Mouse (Mus musculus) layer of hippocampus, adult 8-10 months (tissue): ENCODE measurements at regions not wholly inside any gene's neighbourhood (a gene's known extent, or its start where the extent isn't known, plus 50 kb on each side); places are given as distances from the start of the nearest gene placed in this dataset.
"Not testable (repeated sequence)": the region's sequence is repeated elsewhere in the genome, so short reads cannot be mapped to it uniquely, and the experiment has no call there.

Source experiments
- DNase-seq, 2 experiments: peaks; one replicate each; pipeline ENCODE4 v3.0.0; 2022; ENCODE audit warnings: low spot score in 2 of 2

- DNase-seq = no peak
Observed at GRCm38 (mm10) chr14:45806726-45807280, 148.9 kb upstream of the Ddhd1 start.

- no peak for DNase-seq
Observed at GRCm38 (mm10) chr14:45807767-45808166, 149.8 kb upstream of the Ddhd1 start.

GRCm38 (mm10) chr14:45809491-45809890 is 151.5 kb upstream of the Ddhd1 start:
- no peak for DNase-seq

- DNase-seq = no peak
Observed at GRCm38 (mm10) chr14:45810101-45810500, 152.2 kb upstream of the Ddhd1 start.

GRCm38 (mm10) chr14:45810630-45811029 is 152.7 kb upstream of the Ddhd1 start:
- no peak for DNase-seq

GRCm38 (mm10) chr14:45815598-45815997 is 157.7 kb upstream of the Ddhd1 start:
- no peak for DNase-seq

- not testable (repeated sequence) for DNase-seq
Observed at GRCm38 (mm10) chr14:45816611-45817010, 158.7 kb upstream of the Ddhd1 start.

- DNase-seq = no peak
Observed at GRCm38 (mm10) chr14:45817756-45818155, 159.8 kb upstream of the Ddhd1 start.

GRCm38 (mm10) chr14:45824601-45825000 is 166.7 kb upstream of the Ddhd1 start:
- no peak for DNase-seq

- no peak for DNase-seq
Observed at GRCm38 (mm10) chr14:45826023-45826422, 168.1 kb upstream of the Ddhd1 start.

GRCm38 (mm10) chr14:45827096-45827495 is 169.2 kb upstream of the Ddhd1 start:
- DNase-seq = no peak

GRCm38 (mm10) chr14:45830457-45830856 is 172.5 kb upstream of the Ddhd1 start:
- no peak for DNase-seq

GRCm38 (mm10) chr14:45837039-45837438 is 179.1 kb upstream of the Ddhd1 start:
- no peak for DNase-seq

- DNase-seq = peak in 1 of 2 experiments; percentile 11
Observed at GRCm38 (mm10) chr14:45843829-45844228, 185.9 kb upstream of the Ddhd1 start.

GRCm38 (mm10) chr14:45850588-45850987 is 192.6 kb upstream of the Ddhd1 start:
- no peak for DNase-seq

- peak in 1 of 2 experiments; percentile 30 for DNase-seq
Observed at GRCm38 (mm10) chr14:45878428-45878827, 220.5 kb upstream of the Ddhd1 start.

- DNase-seq = no peak
Observed at GRCm38 (mm10) chr14:45920783-45921182, 262.8 kb upstream of the Ddhd1 start.

- no peak for DNase-seq
Observed at GRCm38 (mm10) chr14:45943581-45943980, 285.6 kb upstream of the Ddhd1 start.

GRCm38 (mm10) chr14:45944101-45944500 is 286.2 kb upstream of the Ddhd1 start:
- no peak for DNase-seq

GRCm38 (mm10) chr14:45944506-45944905 is 286.6 kb upstream of the Ddhd1 start:
- no peak for DNase-seq

- DNase-seq = no peak
Observed at GRCm38 (mm10) chr14:45956624-45957023, 298.7 kb upstream of the Ddhd1 start.

GRCm38 (mm10) chr14:45962474-45962873 is 304.5 kb upstream of the Ddhd1 start:
- no peak for DNase-seq

GRCm38 (mm10) chr14:45964043-45964442 is 306.1 kb upstream of the Ddhd1 start:
- no peak for DNase-seq
